Mouse (Mus musculus) C2C12 (cell line): ENCODE data around the gene Atrnl1. TPM values are rescaled to one million over a fixed set of nuclear protein-coding genes. Genes with fewer than 3 reads are reported as not detected.

Experiments used
- H3K27me3 ChIP-seq: one replicate; pipeline ENCODE4 v1.6.1; 2011; ENCODE audit not compliant: control insufficient read depth, insufficient read depth, insufficient read length
- H3K36me3 ChIP-seq: one replicate; pipeline ENCODE4 v1.6.1; 2011; ENCODE audit not compliant: control insufficient read depth, insufficient read depth
- H3K4me3 ChIP-seq: one replicate; pipeline ENCODE4 v1.5.1; 2011; ENCODE audit warnings: mild to moderate bottlenecking, control low read depth; ENCODE audit not compliant: poor library complexity, insufficient read depth, severe bottlenecking
- H3K79me2 ChIP-seq: one replicate; pipeline ENCODE4 v1.6.1; 2011; ENCODE audit not compliant: control insufficient read depth, insufficient read depth
- H3K79me3 ChIP-seq: one replicate; pipeline ENCODE4 v1.6.1; 2011; ENCODE audit warnings: low read depth, control low read depth
- H3ac ChIP-seq: one replicate; pipeline ENCODE3; 2011; ENCODE audit warnings: low read depth; ENCODE audit not compliant: control insufficient read depth, insufficient read length
- CEBPB ChIP-seq: IDR thresholded peaks from one replicate; pipeline ENCODE4 v1.6.1; 2011; ENCODE audit warnings: low read depth, mild to moderate bottlenecking, control low read depth, moderate library complexity
- CTCF ChIP-seq: IDR thresholded peaks from one replicate; pipeline ENCODE4 v1.5.1; 2011; ENCODE audit not compliant: control insufficient read depth, insufficient read depth, insufficient read length
- FOSL1 ChIP-seq: IDR thresholded peaks from one replicate; pipeline ENCODE4 v1.8.0; 2011; ENCODE audit warnings: mild to moderate bottlenecking, low read length; ENCODE audit not compliant: poor library complexity, insufficient read depth, severe bottlenecking
- MAX ChIP-seq: IDR thresholded peaks from one replicate; pipeline ENCODE4 v1.6.1; 2011; ENCODE audit warnings: mild to moderate bottlenecking, control low read depth
- MYOD1 ChIP-seq: IDR thresholded peaks from one replicate; pipeline ENCODE4 v1.6.1; 2011; ENCODE audit warnings: low read depth; ENCODE audit not compliant: control insufficient read depth, insufficient read length
- MYOG ChIP-seq: IDR thresholded peaks from one replicate; pipeline ENCODE4 v1.6.1; 2011; ENCODE audit not compliant: control insufficient read depth, insufficient read length; ENCODE audit errors: extremely low read depth
- USF1 ChIP-seq: IDR thresholded peaks from one replicate; pipeline ENCODE4 v1.6.1; 2011; ENCODE audit warnings: low read depth, mild to moderate bottlenecking, control low read depth, moderate library complexity
- long read RNA-seq, 2 experiments: library from polyadenylated mRNA; unstranded; transcript quantifications; one replicate each; pipeline ENCODE4 v2.0.0; 2019 to 2020
- polyA plus RNA-seq: library from polyadenylated mRNA; unstranded; fragments of >200 nt; fragmentation: generic; extraction: Trizol; gene quantifications from one replicate; pipeline ENCODE4 v1.2.1, GENCODE M21; 2012; ENCODE audit warnings: missing spikeins

The Atrnl1 gene
- 3.3 TPM for polyA plus RNA-seq
- long read RNA-seq, experiment 1, partial matches to known transcripts = 1 of 1 reads
- long read RNA-seq, experiment 1, other reads (novel, unspliced or antisense) = 0 of 1 reads
- long read RNA-seq, experiment 2, partial matches to known transcripts = 1 of 3 reads
- long read RNA-seq, experiment 2, other reads (novel, unspliced or antisense) = 2 of 3 reads

- H3K4me3 ChIP-seq = peak within 1 kb of the TSS; percentile 55
- H3K79me3 ChIP-seq = no peaks in the 10 kb centered on the region
- H3K36me3 ChIP-seq = no peaks in the 10 kb centered on the region
- no peak for TF ChIP-seq CEBPB
- TF ChIP-seq MAX = peak; percentile 50
- H3K27me3 ChIP-seq = no peaks in the 10 kb centered on the region
- no peaks in the 10 kb centered on the region for H3K79me2 ChIP-seq
- H3ac ChIP-seq = peak within 1 kb of the TSS; percentile 91
Measured at GRCm38 (mm10) chr19:57610476-57611261, at the start of gene Atrnl1. TSS of gene Atrnl1 (plus strand) at chr19:57611034.

DNA sequence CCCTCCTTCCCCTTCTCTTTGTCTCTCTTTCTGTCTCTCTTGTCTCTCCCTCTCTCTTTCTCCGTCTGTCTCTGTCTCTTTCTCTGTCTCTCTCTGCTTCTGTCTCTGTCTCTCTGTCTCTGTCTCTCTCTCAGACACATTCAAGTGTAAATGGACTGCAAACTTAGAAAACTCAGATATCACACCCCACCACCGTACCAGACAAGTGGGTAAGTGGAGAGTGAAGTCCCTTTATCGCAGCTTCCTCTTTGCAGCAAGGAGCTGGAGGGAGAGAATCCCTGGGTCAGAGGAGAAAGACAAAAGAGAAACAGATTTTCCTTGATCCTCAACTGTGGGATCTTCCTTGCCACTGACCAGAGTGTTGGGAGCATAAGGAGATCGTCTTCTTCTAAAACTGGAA is 49.3 kb upstream of the Atrnl1 start:
- Histone ChIP-seq H3K27me3 (no peaks in the 10 kb centered on the region), H3K4me3 (no peak overlapping the region), H3K79me2 (no peaks in the 10 kb centered on the region), H3ac (no peak overlapping the region), H3K79me3 (no peaks in the 10 kb centered on the region), H3K36me3 (no peaks in the 10 kb centered on the region)
- TF ChIP-seq CTCF (no peak), FOSL1 (no peak), MYOD1 (no peak), MAX (no peak), MYOG (no peak), USF1 (no peak), CEBPB (no peak)

DNA sequence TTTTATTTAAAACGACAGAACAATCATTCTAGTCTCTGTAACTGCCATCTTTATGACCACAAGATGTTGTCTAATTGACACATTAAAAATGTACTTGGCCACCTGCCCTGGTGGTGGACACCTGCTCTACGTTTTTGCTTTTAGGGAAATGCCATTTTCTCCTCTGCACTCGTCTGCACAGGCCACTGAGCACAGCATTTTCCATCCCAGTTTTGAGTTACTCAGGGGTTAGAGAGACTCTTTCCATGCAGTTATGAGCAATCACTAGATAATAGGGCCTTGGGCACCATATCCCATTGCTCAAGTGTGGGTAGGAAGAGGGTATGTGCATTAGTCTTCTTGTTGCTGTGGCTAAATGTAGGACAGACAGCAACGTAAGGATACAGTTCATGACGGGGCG is 41.8 kb upstream of the Atrnl1 start:
- TF ChIP-seq MYOG (no peak), CEBPB (no peak), CTCF (no peak), FOSL1 (no peak), MAX (no peak), MYOD1 (no peak)
- Histone ChIP-seq H3K36me3 (no peaks in the 10 kb centered on the region), H3K27me3 (no peaks in the 10 kb centered on the region), H3K79me3 (no peaks in the 10 kb centered on the region), H3K79me2 (no peaks in the 10 kb centered on the region), H3ac (no peak overlapping the region), H3K4me3 (no peak overlapping the region)

GRCm38 (mm10) chr19:57572360-57573237 is 38.2 kb upstream of the Atrnl1 start:
- TF ChIP-seq FOSL1 (no peak), CEBPB (no peak), USF1 (no peak), CTCF (no peak), MYOG (no peak), MAX (no peak), MYOD1 (no peak)
- Histone ChIP-seq H3K27me3 (no peaks in the 10 kb centered on the region), H3ac (no peak overlapping the region), H3K36me3 (no peaks in the 10 kb centered on the region), H3K4me3 (no peak overlapping the region), H3K79me2 (no peaks in the 10 kb centered on the region), H3K79me3 (no peaks in the 10 kb centered on the region)

DNA sequence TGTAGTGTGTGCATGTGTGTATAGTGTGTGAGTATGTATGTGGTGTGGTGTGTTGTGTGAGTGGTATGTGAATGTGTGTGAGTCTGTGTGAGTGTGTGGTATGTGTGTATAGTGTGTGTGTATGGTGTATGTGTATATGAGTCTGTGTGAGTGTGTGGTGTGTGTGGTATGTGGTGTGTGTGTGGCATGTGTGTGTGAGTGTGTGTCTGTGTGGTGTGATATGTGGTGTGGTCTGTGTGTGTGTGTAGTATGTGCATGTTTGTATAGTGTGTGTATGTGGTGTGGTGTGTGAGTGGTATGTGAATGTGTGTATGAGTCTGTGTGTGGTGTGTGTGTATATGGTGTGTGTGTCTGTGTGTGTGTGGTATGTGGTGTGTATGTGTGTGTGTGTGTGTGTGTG is 37.4 kb upstream of the Atrnl1 start:
- Histone ChIP-seq H3K4me3 (no peak overlapping the region), H3K79me3 (no peaks in the 10 kb centered on the region), H3K36me3 (no peaks in the 10 kb centered on the region), H3K27me3 (no peaks in the 10 kb centered on the region), H3K79me2 (no peaks in the 10 kb centered on the region), H3ac (no peak overlapping the region)
- no peak for TF ChIP-seq MYOD1
- no peak for TF ChIP-seq CEBPB
- TF ChIP-seq USF1 = no peak
- no peak for TF ChIP-seq MYOG
- TF ChIP-seq CTCF = no peak
- TF ChIP-seq FOSL1 = no peak
- no peak for TF ChIP-seq MAX
